Mouse (Mus musculus) liver, embryonic 16.5 days (tissue): ENCODE results near the gene Tmem201. TPM values are rescaled to one million over a fixed set of nuclear protein-coding genes. Genes with fewer than 3 reads are reported as not detected.
A peak's percentile ranks its signal among the peaks of the same experiment; 100 is the strongest.

Experiments
- ATAC-seq: fragments of 200-750 bp; cut with Nextera tagmentation; 2 replicates; pipeline ENCODE4 v1.8.0; 2017; ENCODE audit warnings: low read depth, mild to moderate bottlenecking, moderate number of reproducible peaks, moderate library complexity
- H3K27ac ChIP-seq: fragments of 300-500 bp; sonication (generic); 2 replicates; pipeline ENCODE4 v1.5.1; 2014; ENCODE audit warnings: mild to moderate bottlenecking, low read length
- H3K27me3 ChIP-seq: fragments of 300-500 bp; sonication (generic); 2 replicates; pipeline ENCODE4 v1.6.1; 2014; ENCODE audit warnings: low read depth, low read length, mixed read lengths; ENCODE audit not compliant: control insufficient read depth, insufficient read depth
- H3K36me3 ChIP-seq: fragments of 300-500 bp; sonication (generic); 2 replicates; pipeline ENCODE4 v1.6.1; 2014; ENCODE audit warnings: mild to moderate bottlenecking; ENCODE audit not compliant: control insufficient read depth, insufficient read depth
- H3K4me1 ChIP-seq: fragments of 300-500 bp; sonication (generic); 2 replicates; pipeline ENCODE4 v1.6.1; 2014; ENCODE audit warnings: low read depth, low read length, mixed read lengths; ENCODE audit not compliant: control insufficient read depth
- H3K4me2 ChIP-seq: fragments of 300-500 bp; sonication (generic); 2 replicates; pipeline ENCODE4 v1.6.1; 2014; ENCODE audit warnings: low read depth, low read length, mixed read lengths
- H3K4me3 ChIP-seq: fragments of 300-500 bp; sonication (generic); 2 replicates; pipeline ENCODE4 v1.5.1; 2014; ENCODE audit warnings: low read depth, mild to moderate bottlenecking, low read length
- H3K9ac ChIP-seq: fragments of 300-500 bp; sonication (generic); 2 replicates; pipeline ENCODE4 v1.6.1; 2014; ENCODE audit warnings: low read depth, low read length
- H3K9me3 ChIP-seq: fragments of 300-500 bp; sonication (generic); replicated peaks from 2 replicates; pipeline ENCODE4 v1.6.1; 2016; ENCODE audit warnings: low read length; ENCODE audit not compliant: control insufficient read depth
- WGBS: fragments of 180-500 bp; shearing (Covaris S2); extraction: QIAGEN DNeasy Blood & Tissue Kit; methylation state at CpG from one replicate; pipeline ENCODE4 v1.1.7; 2014; ENCODE audit not compliant: insufficient replicate concordance; 5-methylcytosine and 5-hydroxymethylcytosine counted together
- polyA plus RNA-seq: library from polyadenylated mRNA; unstranded; fragments of >200 nt; fragmentation: Nextera tagmentation; extraction: Ambion mirVana; gene quantifications from 2 replicates; pipeline ENCODE4 v1.2.1, GENCODE M21; 2015

The Tmem201 gene
- polyA plus RNA-seq: 5.4 and 6.5 TPM in 2 replicates

DNA sequence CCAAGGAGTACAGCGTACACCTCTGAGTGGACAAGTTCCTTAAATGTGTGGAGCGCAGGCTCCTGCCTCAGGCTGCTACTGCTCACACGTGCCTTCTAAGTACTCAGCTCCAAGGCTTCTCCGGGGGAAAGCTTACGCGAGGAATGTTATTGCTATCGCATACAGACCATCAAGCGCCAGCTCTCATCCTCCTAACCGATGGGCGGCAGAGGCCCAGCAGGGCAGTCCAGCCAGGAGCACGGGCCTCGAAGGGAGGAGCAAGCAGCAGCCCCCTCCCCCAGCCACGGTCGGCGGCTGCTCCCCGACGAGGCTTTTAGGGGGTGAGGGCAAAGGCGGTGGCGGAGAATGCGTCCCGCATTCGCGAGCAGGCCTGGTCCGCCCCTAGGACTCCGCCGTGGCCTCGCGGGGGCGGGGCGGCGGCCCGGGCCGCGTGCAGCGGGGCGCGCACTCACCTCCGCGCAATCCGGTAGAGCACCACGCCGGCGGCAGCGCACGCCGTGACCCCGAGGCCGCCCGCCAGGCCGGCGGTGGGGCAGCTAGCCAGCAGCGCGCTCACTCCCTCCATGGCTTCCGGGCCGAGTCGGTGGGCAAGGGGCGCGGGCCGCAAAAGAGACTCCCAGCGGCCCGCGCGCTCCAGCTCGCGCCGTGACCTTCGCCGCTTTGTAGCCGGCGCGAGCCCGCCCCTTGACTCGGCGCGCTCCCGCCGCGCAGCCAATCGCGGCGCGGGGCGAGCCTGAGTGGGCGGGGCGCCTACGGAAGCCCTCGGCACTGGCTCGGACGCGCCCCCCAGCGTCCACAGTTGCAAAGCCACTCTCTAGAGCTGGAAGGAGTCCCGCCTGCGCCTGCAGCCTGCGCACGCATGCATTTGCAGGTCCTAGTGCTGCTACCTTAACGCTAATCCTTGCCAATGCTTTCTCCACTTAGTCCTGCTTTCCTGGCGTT lies at the start of gene Tmem201:
TSS of gene Tmem201 (minus strand) at position 662 of the 942 bp plus-strand sequence.
- under 1% methylated on average over 95 of the region's 97 CpGs for WGBS
- Histone ChIP-seq H3K27ac (peak within 1 kb of the TSS; percentile 45; the same call in 1 of the 2 replicates), H3K36me3 (no peaks in the 10 kb centered on the region), H3K4me3 (peak within 1 kb of the TSS; percentile 78), H3K9me3 (no peaks in the 10 kb centered on the region), H3K9ac (peak within 1 kb of the TSS; percentile 77), H3K4me2 (peak within 1 kb of the TSS; percentile 99), H3K4me1 (peaks cover 26% of the 10 kb centered on the region), H3K27me3 (no peaks in the 10 kb centered on the region)
- peak; percentile 92 for ATAC-seq

DNA sequence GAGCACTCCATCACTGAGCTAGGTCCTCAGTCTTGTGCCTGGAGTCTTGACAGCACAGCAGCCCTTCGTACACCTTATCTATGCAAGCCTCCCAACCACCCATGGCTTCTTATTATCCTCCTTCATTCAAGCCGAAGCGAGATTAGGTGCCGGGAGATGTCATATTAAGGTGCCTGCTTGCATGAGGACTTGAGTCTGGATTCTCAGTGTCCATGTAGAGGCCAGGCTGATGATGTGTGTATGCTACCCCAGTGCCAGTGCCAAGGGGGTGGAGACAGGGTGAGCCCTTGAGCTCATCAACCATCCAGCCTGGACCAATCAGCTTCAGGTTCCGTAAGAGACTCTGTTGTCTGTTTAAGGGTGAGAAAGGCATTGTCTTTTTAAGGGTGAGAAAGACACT lies 47.1 kb upstream of the Tmem201 start:
- H3K4me2 ChIP-seq: no peak overlapping the region
- no peaks in the 10 kb centered on the region for H3K9me3 ChIP-seq
- no peaks in the 10 kb centered on the region for H3K36me3 ChIP-seq
- H3K27ac ChIP-seq: no peak overlapping the region
- H3K9ac ChIP-seq: no peak overlapping the region
- no peak overlapping the region for H3K4me3 ChIP-seq
- 53% methylated on average over 5 of the region's 5 CpGs for WGBS
- no peak for ATAC-seq
- peaks cover 17% of the 10 kb centered on the region for H3K4me1 ChIP-seq
- H3K27me3 ChIP-seq: no peaks in the 10 kb centered on the region

DNA sequence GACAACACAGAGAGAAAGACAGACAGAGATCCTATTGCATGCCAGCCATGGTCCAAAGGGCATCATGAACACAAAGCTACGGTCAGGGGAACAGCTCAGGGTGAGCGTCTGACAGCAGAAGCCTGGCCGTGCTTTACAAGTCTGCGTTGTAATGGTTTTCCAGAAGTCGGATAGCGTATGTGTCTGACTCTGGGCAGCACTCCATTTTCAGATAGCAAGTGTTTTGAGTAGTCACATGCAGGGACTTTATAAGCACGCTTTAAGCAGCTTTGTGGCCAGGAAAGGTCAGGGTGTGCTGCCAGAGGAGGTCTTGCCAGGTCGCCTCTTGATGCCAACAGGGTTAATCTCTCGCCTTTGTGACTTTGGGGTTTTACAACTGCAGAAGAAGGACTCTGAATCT lies 46.5 kb upstream of the Tmem201 start:
- Histone ChIP-seq H3K9ac (no peak overlapping the region), H3K4me3 (no peak overlapping the region), H3K36me3 (no peaks in the 10 kb centered on the region), H3K9me3 (no peaks in the 10 kb centered on the region), H3K4me2 (no peak overlapping the region), H3K27ac (no peak overlapping the region), H3K27me3 (no peaks in the 10 kb centered on the region), H3K4me1 (peaks cover 13% of the 10 kb centered on the region)
- ATAC-seq: no peak
- 65% methylated on average over 9 of the region's 9 CpGs for WGBS

DNA sequence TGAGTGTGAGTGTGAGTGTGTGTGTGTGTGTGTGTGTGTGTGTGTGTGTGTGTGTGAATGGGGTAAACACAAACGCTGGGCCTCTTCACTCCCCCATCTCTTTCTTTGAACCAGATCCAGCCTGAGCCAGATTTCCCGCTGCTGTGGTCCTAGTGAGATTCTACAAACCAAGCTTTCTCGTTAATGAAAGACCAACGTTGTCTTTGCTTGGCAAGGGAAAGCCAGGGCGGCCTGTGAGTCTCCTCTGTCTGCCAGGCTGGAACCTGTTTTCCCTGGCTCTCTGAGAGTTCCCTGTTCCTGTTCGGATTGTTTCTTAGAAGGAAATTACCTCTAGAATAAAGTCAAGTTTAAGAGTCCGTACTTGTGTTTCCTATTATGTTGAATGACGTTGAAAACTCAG lies 45.1 kb upstream of the Tmem201 start:
- 57% methylated on average over 8 of the region's 8 CpGs for WGBS
- H3K27ac ChIP-seq: no peak overlapping the region

DNA sequence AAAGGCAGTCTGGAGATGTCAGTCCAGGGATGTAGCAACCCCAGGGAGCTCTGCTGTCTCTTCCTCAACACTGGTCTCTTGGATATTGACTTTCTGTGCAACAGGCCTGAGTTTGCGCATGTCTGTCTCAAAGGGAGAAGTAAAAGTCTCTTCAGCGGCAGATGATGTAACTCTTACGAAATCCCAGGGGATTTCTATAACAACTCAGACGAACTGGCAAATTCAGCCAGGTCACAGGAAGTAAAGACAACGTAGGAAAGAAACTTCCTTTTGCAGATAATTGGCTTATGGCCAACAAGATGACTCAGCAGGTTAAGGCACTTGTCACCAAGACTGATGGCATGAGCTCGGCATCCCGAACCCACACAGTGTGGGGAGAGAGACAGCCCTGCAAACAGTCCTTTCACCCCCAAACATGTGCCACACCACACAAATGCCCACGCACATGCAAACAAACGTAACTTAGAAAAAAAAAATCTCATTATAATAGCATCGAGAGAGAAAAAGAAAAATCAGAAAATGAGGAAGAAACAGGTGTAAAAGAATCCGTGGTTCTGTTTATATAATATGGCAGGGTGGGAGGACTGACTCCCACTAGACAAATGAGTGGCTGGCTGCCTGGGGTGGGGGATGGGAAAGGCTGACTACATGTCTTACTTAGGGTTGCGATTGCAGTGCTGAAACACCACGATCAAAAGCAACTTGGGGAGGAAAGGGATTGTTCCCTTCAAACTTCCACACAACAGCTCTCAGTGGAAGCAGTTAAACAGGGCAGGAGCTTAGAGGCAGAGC lies 42.9 kb upstream of the Tmem201 start:
- Histone ChIP-seq H3K4me1 (peaks cover 17% of the 10 kb centered on the region), H3K4me3 (no peak overlapping the region), H3K9ac (no peak overlapping the region), H3K9me3 (no peaks in the 10 kb centered on the region), H3K27ac (peak overlapping the region; percentile 57), H3K4me2 (peak overlapping the region; percentile 33), H3K27me3 (no peaks in the 10 kb centered on the region), H3K36me3 (no peaks in the 10 kb centered on the region)
- 21% methylated on average over 13 of the region's 13 CpGs for WGBS
- peak; percentile 64 for ATAC-seq

More for the DNA sequence above, 45.1 kb upstream of the Tmem201 start:
- H3K36me3 ChIP-seq: no peaks in the 10 kb centered on the region
- H3K4me3 ChIP-seq: no peak overlapping the region
- ATAC-seq: no peak
- no peaks in the 10 kb centered on the region for H3K27me3 ChIP-seq
- no peak overlapping the region for H3K4me2 ChIP-seq
- H3K9ac ChIP-seq: no peak overlapping the region
- peaks cover 13% of the 10 kb centered on the region for H3K4me1 ChIP-seq
- H3K9me3 ChIP-seq: no peaks in the 10 kb centered on the region

DNA sequence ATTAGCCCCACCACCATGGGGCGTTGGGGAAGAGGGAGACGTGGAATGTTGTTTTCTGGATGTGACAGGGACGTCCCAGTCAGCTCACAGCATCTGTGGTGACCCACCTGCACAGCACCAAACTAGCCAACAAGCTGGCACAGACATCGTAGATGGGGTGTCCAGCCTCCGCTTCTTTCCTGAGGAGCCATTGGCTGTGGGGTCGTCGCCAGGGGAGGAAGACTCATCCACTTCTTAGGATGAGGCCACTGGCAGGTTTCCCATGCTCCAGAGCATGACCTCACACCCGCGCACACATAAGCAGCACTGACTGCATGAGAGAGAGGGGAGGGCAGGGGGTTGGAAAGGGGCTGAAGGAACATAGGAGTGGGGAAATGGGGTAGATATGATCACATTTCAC lies 42.1 kb upstream of the Tmem201 start:
- Histone ChIP-seq H3K4me2 (peak overlapping the region; percentile 33; the same call in 1 of the 2 replicates), H3K27ac (peak overlapping the region; percentile 57), H3K9me3 (no peaks in the 10 kb centered on the region), H3K9ac (no peak overlapping the region), H3K36me3 (no peaks in the 10 kb centered on the region), H3K27me3 (no peaks in the 10 kb centered on the region), H3K4me3 (no peak overlapping the region), H3K4me1 (peaks cover 17% of the 10 kb centered on the region)
- no peak for ATAC-seq
- 55% methylated on average over 9 of the region's 9 CpGs for WGBS

DNA sequence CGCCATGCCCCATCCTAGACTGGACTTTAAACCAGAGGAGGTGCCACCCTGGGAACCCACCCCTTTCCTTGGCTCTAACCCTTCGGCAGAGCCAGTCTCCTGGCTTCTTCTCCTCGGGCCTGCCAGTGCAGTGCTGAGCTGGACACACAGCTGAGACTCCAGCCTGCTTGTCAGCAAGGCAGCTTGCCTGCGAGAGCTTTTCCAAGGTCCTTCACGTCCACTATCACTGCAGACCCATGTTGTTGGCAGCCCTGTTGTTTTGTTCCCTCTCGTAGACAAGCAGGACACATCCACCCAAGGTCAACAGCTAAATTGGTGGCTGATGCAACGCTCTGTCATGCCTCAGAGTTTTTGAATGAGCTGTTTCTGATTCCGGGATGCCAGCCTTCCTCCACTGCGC lies 39.3 kb upstream of the Tmem201 start:
- no peak for ATAC-seq
- Histone ChIP-seq H3K4me1 (peaks cover 30% of the 10 kb centered on the region), H3K9me3 (no peaks in the 10 kb centered on the region), H3K36me3 (no peaks in the 10 kb centered on the region), H3K27me3 (peaks cover 3% of the 10 kb centered on the region), H3K9ac (no peak overlapping the region), H3K27ac (no peak overlapping the region), H3K4me3 (no peak overlapping the region), H3K4me2 (no peak overlapping the region)
- WGBS: 56% methylated on average over 9 of the region's 9 CpGs

DNA sequence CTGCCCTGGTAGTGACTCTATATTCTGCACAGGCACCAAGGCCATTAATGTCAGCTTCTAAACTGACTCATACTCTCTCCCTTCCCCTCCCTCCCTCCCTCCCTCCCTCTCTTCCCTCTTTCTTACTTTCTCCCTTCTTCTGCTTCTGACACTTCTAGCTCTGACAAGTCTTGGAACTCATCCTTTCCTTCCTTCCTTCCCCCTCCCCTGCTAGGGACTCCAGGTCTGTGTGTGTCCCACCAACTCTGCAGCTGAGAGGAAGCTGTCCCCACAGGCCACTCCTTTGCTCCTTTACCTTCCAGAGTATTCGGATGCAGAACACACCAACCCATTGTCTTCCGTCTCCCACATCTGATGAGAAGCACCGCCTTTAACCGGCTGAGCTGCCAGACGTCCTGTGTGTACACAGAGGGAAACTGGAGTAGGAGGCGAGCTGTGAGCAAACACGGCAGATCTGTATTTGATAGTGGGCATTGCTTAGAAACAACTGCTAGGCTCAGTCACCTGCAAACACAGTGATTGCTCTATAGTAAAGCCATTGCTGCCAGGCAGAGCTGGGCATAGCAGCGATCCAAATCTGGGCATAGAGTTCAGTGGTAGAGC lies 38.0 kb upstream of the Tmem201 start:
- H3K36me3 ChIP-seq: no peaks in the 10 kb centered on the region
- H3K4me2 ChIP-seq: no peak overlapping the region
- no peak overlapping the region for H3K9ac ChIP-seq
- H3K27me3 ChIP-seq: peaks cover 3% of the 10 kb centered on the region
- H3K4me3 ChIP-seq: no peak overlapping the region
- H3K27ac ChIP-seq: no peak overlapping the region
- WGBS: 19% methylated on average over 8 of the region's 8 CpGs
- no peak for ATAC-seq
- no peaks in the 10 kb centered on the region for H3K9me3 ChIP-seq
- H3K4me1 ChIP-seq: peaks cover 26% of the 10 kb centered on the region
